Comparison of ENCODE assay signal across 32 mouse cellular contexts in the genomic region with DNA sequence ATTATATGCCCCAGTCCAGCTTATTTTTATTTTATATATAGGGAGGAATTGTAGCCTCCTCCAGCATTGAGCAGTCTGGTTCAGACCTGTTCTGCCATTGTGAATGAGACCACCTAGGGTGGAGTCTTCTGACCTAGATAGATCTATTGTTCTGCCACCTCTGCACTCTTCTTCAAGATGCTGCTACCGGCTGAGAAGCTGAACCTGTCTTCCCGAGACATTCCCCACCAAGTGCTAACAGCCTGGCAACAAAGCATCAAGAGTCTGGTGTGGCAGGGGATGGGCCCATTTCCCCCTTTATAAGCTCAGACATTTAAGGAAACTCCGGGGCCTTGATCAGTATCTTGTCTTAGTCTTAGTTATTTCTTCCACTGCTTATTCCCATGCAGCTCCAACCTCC. TPM values are rescaled to one million over a fixed set of nuclear protein-coding genes. Genes with fewer than 3 reads are reported as not detected.
DNase-seq lines count a peak whose midpoint lies in the region; ATAC-seq lines count a peak whose summit lies in the region.
"Had no signal": no experiment of that assay in that cellular context is flagged by ENCODE, and none has a peak within 500 bp of the region (broad histone marks: within the 10 kb centered on the region; RNA-seq: fewer than 3 reads in every experiment).

No protein-coding gene starts in this region.

- no peak overlapping the region for H3K4me3 ChIP-seq in embryonic facial prominence, embryonic 14.5 days (ENCODE audit: low read depth, low read length)
- H3K4me3 ChIP-seq in embryonic facial prominence, embryonic 10.5 days = no peak overlapping the region
- H3K4me3 ChIP-seq in ES-E14 (ENCODE audit: insufficient read depth in 1 of 2, low read depth in 1 of 2, low read length in 2 of 2, poor library complexity in 1 of 2, severe bottlenecking in 1 of 2) = no peak overlapping the region
- no peak overlapping the region for H3K4me3 ChIP-seq in stomach, embryonic 16.5 days (replicated peaks; ENCODE audit: low read length)
- H3K4me3 ChIP-seq in forebrain, embryonic 11.5 days (ENCODE audit: low read depth, low read length) = no peak overlapping the region
- H3K4me3 ChIP-seq in hindbrain, embryonic 14.5 days (replicated peaks; ENCODE audit: low read length) = no peak overlapping the region
- H3K4me3 ChIP-seq: embryonic facial prominence, embryonic 15.5 days; forebrain, embryonic 12.5 days; forebrain, embryonic 15.5 days; hindbrain, embryonic 10.5 days; hindbrain, embryonic 13.5 days had no signal

- DNase-seq in embryonic facial prominence, embryonic 14.5 days (ENCODE audit: low spot score) = peak; percentile 8
- DNase-seq in embryonic facial prominence, embryonic 10.5 days (ENCODE audit: low spot score) = no peak
- DNase-seq in ES-E14 (ENCODE audit: low read depth, low spot score) = no peak
- no peak for DNase-seq in forebrain, embryonic 11.5 days (ENCODE audit: low spot score)
- no peak for DNase-seq in hindbrain, embryonic 14.5 days (ENCODE audit: low spot score)
- DNase-seq: adrenal gland, adult 2 months; adrenal gland, postnatal 14 days; cerebellum, adult 11 months; cerebellum, adult 2 months; cerebellum, adult 9-11 months; cerebellum, postnatal 36 days; embryo, embryonic 11 days; gastrocnemius, postnatal 10 days; gastrocnemius, postnatal 36 days; heart, postnatal 36 days; kidney, adult 18-20 months had no signal

- no peaks in the 10 kb centered on the region for H3K36me3 ChIP-seq in embryonic facial prominence, embryonic 14.5 days (ENCODE audit: control insufficient read depth, insufficient read depth, low read length)
- no peaks in the 10 kb centered on the region for H3K36me3 ChIP-seq in embryonic facial prominence, embryonic 10.5 days (replicated peaks)
- no peaks in the 10 kb centered on the region for H3K36me3 ChIP-seq in ES-E14 (ENCODE audit: control insufficient read depth, insufficient read depth, low read length, poor library complexity, severe bottlenecking)
- no peaks in the 10 kb centered on the region for H3K36me3 ChIP-seq in stomach, embryonic 16.5 days (ENCODE audit: control insufficient read depth, insufficient read depth, low read length)
- H3K36me3 ChIP-seq in forebrain, embryonic 11.5 days (ENCODE audit: control insufficient read depth, insufficient read depth, low read length) = no peaks in the 10 kb centered on the region
- H3K36me3 ChIP-seq in hindbrain, embryonic 14.5 days (replicated peaks; ENCODE audit: control insufficient read depth, insufficient read depth) = no peaks in the 10 kb centered on the region
- H3K36me3 ChIP-seq: embryonic facial prominence, embryonic 15.5 days; forebrain, embryonic 12.5 days; forebrain, embryonic 15.5 days; hindbrain, embryonic 10.5 days; hindbrain, embryonic 13.5 days had no signal

- no peak for ATAC-seq in embryonic facial prominence, embryonic 14.5 days (ENCODE audit: low read depth)
- no peak for ATAC-seq in stomach, embryonic 16.5 days (ENCODE audit: insufficient read depth, low FRiP score)
- no peak for ATAC-seq in forebrain, embryonic 11.5 days (replicated peaks; ENCODE audit: low FRiP score)
- ATAC-seq in hindbrain, embryonic 14.5 days (ENCODE audit: low FRiP score) = no peak
- ATAC-seq: forebrain, embryonic 15.5 days; hindbrain, postnatal 0 days; inflammation-experienced regulatory T-cells, adult 6 months; intestine, embryonic 16.5 days had no signal

- no peaks in the 10 kb centered on the region for H3K4me1 ChIP-seq in embryonic facial prominence, embryonic 14.5 days (ENCODE audit: control insufficient read depth, insufficient read depth, low read length)
- H3K4me1 ChIP-seq in embryonic facial prominence, embryonic 10.5 days = no peaks in the 10 kb centered on the region
- H3K4me1 ChIP-seq in ES-E14 (ENCODE audit: control insufficient read depth in 2 of 2, insufficient read depth in 2 of 2, low read length in 2 of 2, poor library complexity in 1 of 2) = peaks cover 2 to 3% of the 10 kb centered on the region in 2 experiments; a peak in 2 of 4 replicates
- no peaks in the 10 kb centered on the region for H3K4me1 ChIP-seq in stomach, embryonic 16.5 days (ENCODE audit: control insufficient read depth, insufficient read depth, low read length)
- H3K4me1 ChIP-seq in forebrain, embryonic 11.5 days (replicated peaks; ENCODE audit: control insufficient read depth, insufficient read depth, low read length) = no peaks in the 10 kb centered on the region
- H3K4me1 ChIP-seq in hindbrain, embryonic 14.5 days (replicated peaks; ENCODE audit: control insufficient read depth, insufficient read depth, low read length) = no peaks in the 10 kb centered on the region
- H3K4me1 ChIP-seq: embryonic facial prominence, embryonic 15.5 days; forebrain, embryonic 12.5 days; forebrain, embryonic 15.5 days; hindbrain, embryonic 10.5 days; hindbrain, embryonic 13.5 days had no signal

- H3K27ac ChIP-seq in embryonic facial prominence, embryonic 14.5 days (replicated peaks; ENCODE audit: low read depth, low read length) = no peak overlapping the region
- H3K27ac ChIP-seq in embryonic facial prominence, embryonic 10.5 days (replicated peaks) = no peak overlapping the region
- H3K27ac ChIP-seq in ES-E14 (ENCODE audit: insufficient read depth, low read depth, low read length, poor library complexity, severe bottlenecking) = peak overlapping the region; percentile 60; the same call in 1 of the 2 replicates
- H3K27ac ChIP-seq in stomach, embryonic 16.5 days (ENCODE audit: low read length) = 0 out of 2 replicates have a peak overlapping the region, but pooled peaks have one; percentile 5
- no peak overlapping the region for H3K27ac ChIP-seq in forebrain, embryonic 11.5 days (ENCODE audit: low read depth, low read length)
- no peak overlapping the region for H3K27ac ChIP-seq in hindbrain, embryonic 14.5 days
- H3K27ac ChIP-seq: embryonic facial prominence, embryonic 15.5 days; forebrain, embryonic 12.5 days; forebrain, embryonic 15.5 days; hindbrain, embryonic 10.5 days; hindbrain, embryonic 13.5 days; hindbrain, postnatal 0 days had no signal

- in situ Hi-C loops in ES-E14 (cut with MboI; ENCODE audit: low sequenced_read_pairs in 2 of 2, unreplicated experiment in 2 of 2) = no loop called here

- no peak overlapping the region for H3K9ac ChIP-seq in embryonic facial prominence, embryonic 14.5 days (ENCODE audit: low read depth, low read length)
- H3K9ac ChIP-seq in ES-E14 (ENCODE audit: insufficient read depth, low read depth, low read length, poor library complexity, severe bottlenecking) = no peak overlapping the region
- H3K9ac ChIP-seq in stomach, embryonic 16.5 days (ENCODE audit: low read length) = no peak overlapping the region
- H3K9ac ChIP-seq in forebrain, embryonic 11.5 days (ENCODE audit: low read length) = no peak overlapping the region
- no peak overlapping the region for H3K9ac ChIP-seq in hindbrain, embryonic 14.5 days
- H3K9ac ChIP-seq: embryonic facial prominence, embryonic 15.5 days; forebrain, embryonic 12.5 days; forebrain, embryonic 15.5 days; hindbrain, embryonic 13.5 days had no signal

- WGBS in embryonic facial prominence, embryonic 14.5 days = 50% methylated on average over 3 of the region's 3 CpGs
- WGBS in embryonic facial prominence, embryonic 10.5 days = 43% methylated on average over 3 of the region's 3 CpGs
- WGBS in stomach, embryonic 16.5 days = 49% methylated on average over 3 of the region's 3 CpGs
- 54% methylated on average over 3 of the region's 3 CpGs for WGBS in forebrain, embryonic 11.5 days
- 50% methylated on average over 3 of the region's 3 CpGs for WGBS in hindbrain, embryonic 14.5 days

- no peaks in the 10 kb centered on the region for H3K9me3 ChIP-seq in embryonic facial prominence, embryonic 14.5 days (ENCODE audit: control insufficient read depth, low read length)
- H3K9me3 ChIP-seq in embryonic facial prominence, embryonic 10.5 days = no peaks in the 10 kb centered on the region
- H3K9me3 ChIP-seq in ES-E14 (ENCODE audit: control insufficient read depth, insufficient read depth, low read depth, low read length) = no peaks in the 10 kb centered on the region
- H3K9me3 ChIP-seq in stomach, embryonic 16.5 days (replicated peaks; ENCODE audit: control insufficient read depth, low read length) = no peaks in the 10 kb centered on the region
- no peaks in the 10 kb centered on the region for H3K9me3 ChIP-seq in forebrain, embryonic 11.5 days (ENCODE audit: control insufficient read depth, low read length)
- no peaks in the 10 kb centered on the region for H3K9me3 ChIP-seq in hindbrain, embryonic 14.5 days (ENCODE audit: control insufficient read depth, low read length)
- H3K9me3 ChIP-seq: embryonic facial prominence, embryonic 15.5 days; forebrain, embryonic 12.5 days; forebrain, embryonic 15.5 days; hindbrain, embryonic 10.5 days; hindbrain, embryonic 13.5 days had no signal

- H3K27me3 ChIP-seq in embryonic facial prominence, embryonic 14.5 days (replicated peaks; ENCODE audit: control insufficient read depth, insufficient read depth, low read length) = no peaks in the 10 kb centered on the region
- no peaks in the 10 kb centered on the region for H3K27me3 ChIP-seq in embryonic facial prominence, embryonic 10.5 days (replicated peaks; ENCODE audit: low read depth, poor library complexity, severe bottlenecking)
- H3K27me3 ChIP-seq in stomach, embryonic 16.5 days (ENCODE audit: control insufficient read depth, insufficient read depth, low read length) = no peaks in the 10 kb centered on the region
- H3K27me3 ChIP-seq in forebrain, embryonic 11.5 days (ENCODE audit: control insufficient read depth, insufficient read depth, low read length) = no peaks in the 10 kb centered on the region
- H3K27me3 ChIP-seq in hindbrain, embryonic 14.5 days (ENCODE audit: control insufficient read depth, insufficient read depth, low read length) = no peaks in the 10 kb centered on the region
- H3K27me3 ChIP-seq: embryonic facial prominence, embryonic 15.5 days; forebrain, embryonic 12.5 days; forebrain, embryonic 15.5 days; hindbrain, embryonic 13.5 days had no signal

- no peak overlapping the region for H3K4me2 ChIP-seq in embryonic facial prominence, embryonic 14.5 days (ENCODE audit: low read depth, low read length)
- no peak overlapping the region for H3K4me2 ChIP-seq in stomach, embryonic 16.5 days (ENCODE audit: low read depth, low read length)
- H3K4me2 ChIP-seq in forebrain, embryonic 11.5 days (ENCODE audit: low read depth, low read length, severe bottlenecking) = no peak overlapping the region
- H3K4me2 ChIP-seq in hindbrain, embryonic 14.5 days (replicated peaks) = no peak overlapping the region
- H3K4me2 ChIP-seq: embryonic facial prominence, embryonic 15.5 days; forebrain, embryonic 12.5 days; forebrain, embryonic 15.5 days; heart, embryonic 11.5 days; hindbrain, embryonic 13.5 days had no signal

RNA-seq across cellular contexts. Expression of a gene that starts 48.4 kb away (rescaled TPM):
- polyA plus RNA-seq in embryonic facial prominence, embryonic 14.5 days (2014; fragmentation: Nextera tagmentation; extraction: Ambion mirVana) = 0.04 TPM in 1 of 2 replicates, not detected in the other
- polyA plus RNA-seq in embryonic facial prominence, embryonic 10.5 days (2016; fragmentation: Nextera tagmentation; extraction: Ambion mirVana) = 0.06 TPM in 1 of 2 replicates, not detected in the other
- total RNA-seq in ES-E14 (2012; rRNA removed) = 0.45 TPM in 1 of 2 replicates, not detected in the other
- 77.0 and 80.9 TPM in 2 replicates for polyA plus RNA-seq in stomach, embryonic 16.5 days (2015; fragmentation: Nextera tagmentation; extraction: Ambion mirVana)
- not detected in 2 replicates for polyA plus RNA-seq in forebrain, embryonic 11.5 days (2014; fragmentation: Nextera tagmentation; extraction: Ambion mirVana)
- polyA plus RNA-seq in hindbrain, embryonic 14.5 days (2014; fragmentation: Nextera tagmentation; extraction: Ambion mirVana) = not detected in 2 replicates
- total RNA-seq: gastrocnemius, postnatal 36 days; granulocyte monocyte progenitor cell, adult 5-6 weeks; heart, adult 8-10 months; heart, postnatal 36 days; hindbrain, postnatal 0 days had no signal
- polyA plus RNA-seq: adrenal gland, adult 2 months; cerebellum, adult 2 months; cortical plate, adult 2 months; embryonic facial prominence, embryonic 11.5 days; forebrain, embryonic 12.5 days; forebrain, embryonic 15.5 days; heart, embryonic 14.5 days; heart, postnatal 0 days; hindbrain, embryonic 10.5 days; hindbrain, embryonic 13.5 days; hindbrain, postnatal 0 days; inflammation-experienced regulatory T-cells, adult 6 months had no signal

RNA-seq across cellular contexts. Expression of a gene that starts 54.3 kb away (rescaled TPM):
- polyA plus RNA-seq in embryonic facial prominence, embryonic 14.5 days (2014; fragmentation: Nextera tagmentation; extraction: Ambion mirVana) = 41.9 and 42.5 TPM in 2 replicates
- polyA plus RNA-seq in embryonic facial prominence, embryonic 10.5 days (2016; fragmentation: Nextera tagmentation; extraction: Ambion mirVana) = 40.0 and 43.7 TPM in 2 replicates
- 54.7 and 66.9 TPM in 2 replicates for total RNA-seq in ES-E14 (2012; rRNA removed)
- polyA plus RNA-seq in stomach, embryonic 16.5 days (2015; fragmentation: Nextera tagmentation; extraction: Ambion mirVana) = 29.9 and 34.6 TPM in 2 replicates
- polyA plus RNA-seq in forebrain, embryonic 11.5 days (2014; fragmentation: Nextera tagmentation; extraction: Ambion mirVana) = 51.2 and 57.9 TPM in 2 replicates
- 40.1 and 40.2 TPM in 2 replicates for polyA plus RNA-seq in hindbrain, embryonic 14.5 days (2014; fragmentation: Nextera tagmentation; extraction: Ambion mirVana)

Comparison
In these comparisons a context has a peak if more than half of its experiments do, and no peak if none do; other contexts are left out.
1. H3K27ac ChIP-seq: peak in ES-E14 (single experiment) and stomach, embryonic 16.5 days (single experiment); none in embryonic facial prominence, embryonic 14.5 days (single experiment), embryonic facial prominence, embryonic 10.5 days (single experiment), forebrain, embryonic 11.5 days (single experiment) and hindbrain, embryonic 14.5 days (single experiment).
2. RNA of a gene that starts 48.4 kb away (polyA plus RNA-seq): 77.0 to 80.9 TPM in stomach, embryonic 16.5 days; 0.06 TPM in embryonic facial prominence, embryonic 10.5 days, 0.04 TPM in embryonic facial prominence, embryonic 14.5 days, not detected in forebrain, embryonic 11.5 days and not detected in hindbrain, embryonic 14.5 days; every median in the first group is over 10 times any median in the second.